Mouse (Mus musculus) cerebellum, adult 8-10 months (tissue): ENCODE data around the gene Olfml1.

ENCODE experiments used
- DNase-seq: peaks from one replicate; pipeline ENCODE4 v3.0.0; 2022

The Olfml1 gene

DNA sequence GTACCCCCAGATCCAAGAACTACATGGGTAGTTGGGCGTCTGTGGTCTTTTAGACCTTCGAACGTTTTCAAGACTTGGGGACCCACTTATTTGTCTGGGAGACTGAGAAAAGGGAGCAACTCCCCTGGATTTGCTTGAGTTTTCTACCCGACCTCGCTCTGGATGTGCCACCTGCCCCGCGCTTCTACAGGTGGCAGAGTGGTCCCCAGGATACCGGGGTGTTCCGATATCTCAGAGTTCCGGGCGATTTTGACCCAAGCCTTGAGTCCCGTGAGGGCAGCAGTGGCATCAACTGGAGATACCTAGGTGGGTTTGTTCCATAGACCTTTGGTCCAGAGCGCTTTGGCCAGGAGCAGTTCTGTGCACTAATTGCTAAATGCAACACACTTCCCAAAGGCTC is 28.2 kb downstream of the Olfml1 start:
- DNase-seq: no peak

DNA sequence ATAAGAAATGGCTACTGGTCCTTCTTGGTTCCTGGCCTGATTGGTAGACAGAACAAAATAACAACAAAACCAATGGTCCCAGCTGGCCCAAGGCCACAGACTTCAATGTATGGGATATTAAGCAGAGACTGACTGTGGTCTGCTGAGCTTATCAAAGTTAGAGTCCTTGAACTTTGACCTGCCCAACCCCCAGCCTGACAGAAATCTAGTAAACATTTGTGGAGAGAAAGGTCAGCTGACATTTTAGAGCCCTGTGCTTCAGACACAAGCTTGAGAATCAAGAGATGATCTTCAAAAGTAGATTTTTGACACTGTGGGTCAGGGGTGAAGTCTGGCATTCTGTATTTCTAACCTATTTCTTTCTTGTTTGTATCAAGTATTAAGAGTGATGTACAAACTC is 29.5 kb downstream of the Olfml1 start:
- DNase-seq: no peak

DNA sequence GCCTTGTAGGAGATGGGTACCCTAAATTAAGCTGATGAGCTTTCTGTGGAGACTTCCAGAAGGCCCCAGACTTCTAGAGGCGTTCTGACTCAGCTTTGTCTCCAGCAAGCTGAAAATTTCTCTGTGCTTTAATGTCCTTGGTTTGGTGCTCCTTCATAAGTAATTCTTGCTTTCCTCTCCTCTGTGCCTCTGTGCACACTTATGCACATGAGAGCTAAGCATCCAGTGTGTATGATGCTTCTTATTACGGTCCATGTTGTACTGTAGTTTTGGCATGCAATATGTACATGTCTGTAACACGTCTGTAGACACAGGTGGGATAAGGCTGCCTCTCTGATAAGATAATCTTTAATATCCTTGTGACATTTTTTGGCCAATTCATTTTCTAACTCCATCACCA is 30.7 kb downstream of the Olfml1 start:
- no peak for DNase-seq

DNA sequence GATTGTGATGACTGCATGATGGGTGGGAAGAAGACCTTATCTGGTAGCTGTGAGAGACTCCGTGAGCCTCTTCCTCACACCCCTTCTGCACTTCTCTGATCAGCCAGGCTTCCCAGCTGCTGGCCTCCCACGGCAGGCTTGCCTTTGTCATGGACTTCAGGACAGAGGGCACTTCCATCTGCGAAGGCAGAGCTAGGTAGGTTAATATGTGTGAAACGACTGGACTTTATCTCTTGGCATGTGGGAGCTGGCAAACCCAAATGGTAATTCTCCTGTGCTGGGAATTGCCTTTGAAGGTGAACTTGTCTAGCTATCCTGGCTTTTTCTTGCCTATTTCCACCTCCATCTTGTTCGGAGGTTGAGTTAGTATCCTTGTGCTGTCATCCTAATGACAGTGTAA is 33.4 kb downstream of the Olfml1 start:
- no peak for DNase-seq

DNA sequence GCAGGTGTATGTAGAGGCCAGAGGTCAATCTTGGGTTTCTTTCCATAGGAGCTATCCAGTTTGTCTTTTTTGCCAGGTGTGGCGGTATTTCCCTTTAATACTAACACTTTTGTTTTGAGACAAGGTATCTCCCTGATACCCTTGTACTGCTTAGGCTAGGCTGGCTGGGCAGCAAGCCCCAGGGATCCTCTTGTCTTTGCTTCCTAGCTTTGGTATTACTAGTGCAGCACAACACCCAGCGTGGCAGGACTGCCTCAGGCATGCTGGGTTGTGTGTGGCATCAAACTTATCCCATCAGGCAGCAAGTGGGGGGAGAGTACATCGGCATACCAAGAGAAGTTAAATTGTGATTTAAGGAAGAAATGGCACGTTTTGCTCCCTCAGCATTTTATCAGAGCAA is 35.3 kb downstream of the Olfml1 start:
- DNase-seq: no peak

DNA sequence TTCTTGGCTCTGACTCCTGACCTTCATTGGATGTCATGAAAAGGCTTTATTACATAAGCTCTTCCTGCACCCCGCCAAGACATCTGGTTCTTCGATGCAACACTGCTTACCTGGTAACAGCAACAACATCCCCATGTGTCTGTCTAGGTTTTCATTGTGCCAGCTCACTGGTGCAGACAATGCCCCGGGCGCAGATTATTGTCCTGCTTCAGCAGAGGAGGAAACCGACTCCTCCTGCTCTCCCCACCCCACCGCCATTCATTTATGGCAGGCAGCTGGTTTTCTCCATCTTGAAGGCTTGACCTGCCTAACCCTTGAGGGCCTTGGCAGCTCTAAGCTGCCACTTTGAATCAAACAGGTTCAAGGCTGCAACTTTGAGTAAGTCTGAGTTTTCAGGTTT is 35.7 kb downstream of the Olfml1 start:
- no peak for DNase-seq

DNA sequence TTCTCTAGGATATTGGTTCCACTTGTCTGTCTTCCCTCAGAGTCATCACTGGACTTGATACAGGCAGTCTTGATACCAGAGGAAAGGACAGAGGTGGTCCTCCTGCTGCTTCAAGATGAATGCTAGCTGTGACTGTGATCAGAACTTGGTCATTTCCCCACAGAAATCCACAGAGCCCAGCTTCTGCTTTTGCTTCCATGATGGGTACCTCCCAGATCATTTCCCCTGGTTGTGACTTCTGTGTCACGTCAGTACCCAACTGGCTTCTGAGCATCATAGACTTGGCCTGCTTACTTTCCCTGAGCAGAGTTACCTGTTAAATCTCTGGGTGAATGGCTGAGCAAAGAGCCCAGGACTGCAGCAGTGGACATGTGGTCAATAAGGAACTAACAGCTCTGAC is 40.5 kb downstream of the Olfml1 start:
- no peak for DNase-seq

DNA sequence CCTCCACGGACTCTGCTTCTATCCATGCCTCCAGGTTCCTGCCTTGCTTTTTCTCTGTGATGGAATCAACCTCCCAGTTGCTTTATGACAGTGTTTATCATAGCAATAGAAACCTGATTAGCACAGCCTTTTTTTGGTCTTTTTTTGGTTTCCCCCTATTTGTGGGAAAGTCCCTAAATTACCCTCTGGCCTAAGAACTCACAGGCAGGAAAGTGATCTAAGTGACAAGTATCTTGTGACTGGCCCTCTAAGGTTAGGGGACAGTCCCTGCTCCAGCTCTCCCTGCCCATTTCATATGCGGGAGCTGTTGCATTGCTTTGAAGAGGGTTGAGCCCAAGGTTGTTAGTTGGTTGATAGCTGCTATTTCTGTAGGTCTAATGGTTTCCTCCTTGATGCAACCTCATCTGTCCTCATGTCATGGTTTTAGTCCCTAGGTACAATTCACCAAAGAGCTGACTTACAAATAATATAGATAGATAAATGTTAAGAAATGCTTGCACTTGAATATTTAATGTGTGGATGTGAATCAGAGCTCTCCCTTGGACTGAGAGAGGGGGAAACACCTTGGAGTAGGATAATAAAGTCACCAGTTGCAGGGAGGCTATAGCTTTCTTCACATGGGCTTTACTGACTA is 42.5 kb downstream of the Olfml1 start:
- no peak for DNase-seq

DNA sequence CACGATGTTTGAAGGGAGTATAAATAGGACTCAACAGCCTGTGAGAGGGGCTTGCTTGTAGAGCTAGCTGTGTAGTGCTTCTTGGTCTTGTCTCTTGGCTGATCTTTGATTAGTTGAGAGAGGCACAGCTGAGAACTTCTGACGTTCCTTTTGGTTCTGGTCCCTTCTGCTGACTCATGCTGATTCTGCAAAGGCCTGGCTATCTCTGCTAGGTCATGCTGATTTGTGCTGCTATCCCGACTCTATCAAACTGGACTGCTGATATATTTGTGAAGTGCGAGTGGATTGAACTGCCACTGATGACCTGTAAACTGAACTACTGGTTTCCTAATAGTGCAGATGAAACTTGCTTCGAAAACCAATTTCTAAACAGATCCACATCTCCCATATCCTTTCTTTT is 43.6 kb downstream of the Olfml1 start:
- DNase-seq: no peak

DNA sequence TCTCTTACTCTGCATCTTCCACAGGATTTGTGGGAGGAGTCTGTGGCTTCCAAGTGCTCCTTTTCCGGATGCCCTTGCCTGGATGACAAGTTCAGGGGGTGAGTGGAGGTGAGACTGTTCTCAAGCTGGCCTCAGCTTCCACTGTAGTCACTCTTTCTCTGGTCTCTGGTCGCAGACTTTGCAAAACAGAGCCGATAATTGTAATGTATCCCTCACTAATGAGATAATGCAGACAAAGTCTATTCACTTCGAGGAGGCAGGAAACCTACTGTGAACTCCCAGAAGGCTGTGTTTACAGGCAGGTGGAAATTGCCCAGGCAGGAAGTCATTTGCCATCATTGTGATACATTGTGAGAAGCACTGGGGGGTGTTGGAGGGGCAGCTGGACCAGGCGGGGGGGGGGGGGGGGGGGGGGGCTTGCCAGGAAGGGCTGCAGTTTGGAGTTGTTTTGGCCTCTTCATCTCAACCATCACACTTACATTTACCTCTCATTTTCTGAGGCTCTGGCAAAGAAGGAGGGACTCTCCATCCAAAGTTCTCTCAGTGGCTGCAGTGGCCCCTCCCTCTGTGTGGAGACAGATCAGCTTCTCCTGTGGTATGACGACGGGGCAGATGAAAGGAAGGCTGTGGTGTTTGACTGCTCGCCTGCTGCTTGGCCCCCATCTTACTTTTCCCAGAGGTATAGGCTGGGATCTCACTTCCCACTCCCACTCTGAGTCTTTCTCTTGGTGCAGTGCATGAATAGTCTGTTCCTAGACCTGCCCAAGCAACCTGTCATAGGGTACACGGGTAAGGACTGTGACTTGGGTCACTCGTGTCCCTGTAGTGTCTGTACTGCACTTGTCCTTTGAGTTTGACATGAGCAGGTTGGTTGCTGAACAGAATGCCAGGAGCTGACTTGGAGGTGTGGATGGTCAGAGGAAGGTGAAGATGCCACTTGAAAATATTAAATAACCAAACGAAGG is 51.1 kb downstream of the Olfml1 start:
- no peak for DNase-seq

DNA sequence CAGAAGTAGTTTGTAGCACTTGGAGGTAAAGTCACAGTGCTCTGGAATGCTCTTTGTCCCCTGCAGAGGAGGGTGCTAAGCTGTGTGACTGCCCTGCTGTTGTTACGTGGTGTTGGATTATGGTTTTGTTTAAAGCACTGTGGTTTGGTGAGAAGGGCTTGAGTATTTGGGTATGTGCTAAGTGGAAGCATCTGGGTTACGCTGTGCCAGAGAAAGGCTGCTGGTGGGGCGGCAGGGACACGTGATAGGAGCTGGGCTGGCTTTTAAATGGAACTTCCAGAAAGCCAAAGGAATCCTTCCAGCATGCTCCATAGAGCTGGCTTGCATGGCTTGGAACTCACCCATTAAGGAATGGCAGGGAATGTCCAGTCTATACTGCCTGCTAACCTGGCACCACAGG is 52.0 kb downstream of the Olfml1 start:
- no peak for DNase-seq

DNA sequence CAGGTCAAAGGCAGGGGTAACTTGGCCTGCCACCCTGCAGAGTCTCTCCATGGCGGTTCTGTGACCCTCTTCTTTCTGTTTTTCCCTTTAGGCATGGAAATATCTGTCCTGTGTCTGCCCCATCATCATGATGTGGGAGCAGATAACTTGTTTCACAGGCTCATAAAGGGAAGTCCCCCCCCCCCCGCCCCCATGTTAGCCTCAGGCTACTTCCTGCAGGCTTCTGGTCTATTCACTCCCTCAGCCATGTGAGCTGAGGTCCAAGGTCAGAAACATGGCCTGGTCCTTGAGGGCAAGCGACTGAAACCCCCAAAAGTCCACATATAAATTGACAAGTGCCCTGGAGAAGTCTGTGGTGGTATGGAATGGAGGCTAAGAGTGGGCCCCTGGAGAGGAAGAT is 52.9 kb downstream of the Olfml1 start:
- DNase-seq: no peak

DNA sequence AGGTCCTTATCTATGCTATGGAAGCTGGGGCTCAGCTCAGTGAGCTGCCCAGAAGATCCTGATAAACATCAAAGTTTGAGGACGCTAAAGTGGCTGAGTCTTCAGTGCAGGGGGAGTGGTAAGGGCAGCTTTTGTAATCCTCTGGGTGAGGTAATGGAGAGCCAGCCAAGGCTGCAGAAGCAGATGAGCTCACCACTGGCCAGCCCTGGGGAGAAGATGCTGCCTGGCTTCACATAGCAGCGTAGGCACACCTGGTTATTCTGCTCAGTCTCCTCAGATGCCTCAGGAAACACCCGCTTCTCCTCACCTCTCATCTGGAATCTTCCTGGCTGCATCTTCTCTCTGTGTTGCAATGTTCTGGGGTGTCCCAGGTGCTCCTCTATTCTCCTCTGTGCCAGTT is 57.2 kb downstream of the Olfml1 start:
- DNase-seq: no peak

DNA sequence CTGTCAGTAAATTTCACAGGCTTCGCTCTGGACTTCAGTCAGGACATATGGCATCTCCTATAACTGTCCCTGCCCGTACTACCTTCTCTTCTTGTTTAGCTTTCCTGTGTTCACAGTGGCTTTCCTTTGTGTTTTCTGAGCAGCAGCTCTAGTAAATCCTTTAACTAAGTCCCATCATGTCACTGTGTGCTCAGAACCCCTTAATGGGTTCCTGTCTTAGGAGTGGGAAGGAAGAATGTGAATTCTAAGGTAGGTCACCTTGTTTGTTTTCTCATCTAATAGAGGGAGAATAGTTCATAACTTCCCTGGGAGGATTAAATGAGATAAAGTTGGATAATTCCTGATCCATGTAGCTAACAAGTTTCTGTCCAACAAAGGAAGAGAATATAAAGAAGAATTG is 57.8 kb downstream of the Olfml1 start, which contains the start of gene 5330417H12Rik:
5330417H12Rik (minus strand) TSS at position 101 of the 400 bp plus-strand sequence.
- no peak for DNase-seq

DNA sequence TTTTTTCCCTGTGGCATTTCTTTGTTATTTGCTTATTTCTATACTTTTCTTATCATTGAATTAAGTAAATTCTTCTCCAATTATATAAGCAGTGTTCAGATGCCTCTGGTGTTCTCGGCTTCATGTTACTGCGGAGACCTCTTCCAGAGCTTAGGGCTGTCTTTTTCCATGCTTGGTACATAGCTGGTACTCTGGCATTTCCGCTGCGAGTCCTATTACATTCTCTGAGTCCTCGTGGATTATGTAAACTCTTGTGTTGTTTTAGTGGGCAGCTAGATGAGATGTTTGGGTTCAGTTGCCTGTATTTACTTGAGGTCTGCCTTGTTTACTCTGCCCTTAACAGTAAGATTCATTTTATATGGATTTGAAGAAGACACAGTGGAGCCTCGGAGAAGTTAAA is 58.5 kb downstream of the Olfml1 start:
- no peak for DNase-seq

DNA sequence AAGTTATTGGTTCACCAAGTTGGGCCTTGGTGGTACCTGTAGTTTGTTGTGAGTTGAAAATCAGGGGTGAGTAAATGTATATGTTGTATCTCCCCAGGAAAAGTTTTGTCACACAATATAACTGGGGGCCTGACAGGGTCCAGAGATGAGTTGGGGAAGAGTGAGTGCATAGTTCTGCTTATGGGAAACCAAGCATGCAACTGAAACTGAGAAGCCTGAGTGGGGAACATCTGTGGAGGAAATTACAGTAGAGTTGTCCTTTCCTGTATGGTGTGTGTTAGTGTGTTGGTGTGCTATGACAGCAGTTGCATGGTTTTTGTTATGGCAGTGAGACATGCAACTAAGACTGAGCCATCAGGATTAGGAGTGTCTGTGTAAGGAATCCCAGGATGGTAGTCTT is 61.1 kb downstream of the Olfml1 start:
- no peak for DNase-seq

DNA sequence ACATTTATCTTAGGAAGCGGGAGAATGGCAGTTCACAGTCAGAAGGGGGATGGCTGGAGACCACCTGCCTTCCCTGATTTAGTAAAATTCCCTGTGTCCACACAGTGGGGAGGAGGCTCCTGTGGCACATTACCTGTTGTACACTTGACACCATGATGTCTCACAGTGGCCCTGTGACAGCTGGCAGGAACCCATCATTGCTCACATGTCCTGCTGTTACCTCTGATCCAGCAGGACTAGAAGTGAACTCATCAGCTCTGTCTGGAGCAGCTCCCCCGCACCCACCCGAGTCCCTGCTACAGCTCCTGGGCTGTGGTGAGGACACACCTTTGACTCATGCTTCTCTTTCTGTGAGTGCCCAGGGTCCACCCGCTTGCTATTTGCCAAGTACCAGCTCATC is 66.0 kb downstream of the Olfml1 start:
- no peak for DNase-seq

DNA sequence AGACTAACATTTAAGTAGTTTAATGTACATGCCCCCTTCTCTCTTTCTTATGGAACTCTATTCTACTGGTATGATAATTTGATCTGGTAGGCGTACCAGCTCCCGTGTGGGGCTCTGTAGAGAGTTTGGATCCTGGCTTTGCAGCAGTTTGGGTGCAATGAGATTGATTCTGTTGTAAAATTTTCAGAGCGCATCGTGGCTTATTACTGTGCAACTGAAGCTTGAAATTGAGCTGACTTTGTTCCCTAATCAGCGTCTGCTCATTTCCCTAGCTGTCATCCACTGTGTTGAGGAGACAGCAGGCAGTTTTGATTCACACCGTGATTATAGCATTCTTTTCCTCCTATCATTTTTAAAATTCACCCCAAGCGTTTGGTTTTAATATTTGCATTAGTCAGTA is 70.2 kb downstream of the Olfml1 start:
- DNase-seq: no peak

DNA sequence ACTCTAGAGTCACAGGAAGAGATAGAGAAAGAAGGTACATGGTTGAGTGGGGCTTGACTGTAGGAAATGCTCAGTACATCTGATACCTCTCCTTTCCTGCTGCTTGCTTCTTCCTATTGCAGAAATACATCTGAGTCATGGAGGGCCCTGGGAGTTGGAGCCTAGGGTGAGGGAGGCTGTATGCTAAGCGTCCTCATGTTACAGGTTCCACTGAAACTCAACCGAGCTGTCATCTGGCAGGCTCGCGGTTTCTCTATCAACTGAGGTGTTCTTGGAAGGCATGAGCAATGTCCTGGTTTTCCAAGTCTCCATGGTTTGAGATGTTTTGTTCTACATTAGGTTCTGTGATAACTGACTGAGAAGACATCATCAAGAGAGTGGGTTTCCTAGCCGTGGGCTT is 70.8 kb downstream of the Olfml1 start:
- no peak for DNase-seq
